Mouse (Mus musculus): ENCODE measurements at regions not wholly inside any gene's neighbourhood (a gene's known extent, or its start where the extent isn't known, plus 50 kb on each side); places are given as distances from the start of the nearest gene placed in this dataset.

GRCm38 (mm10) chr4:67546013-67546412 lies 718.6 kb downstream of the Tlr4 start:
- no peak overlapping the region for H3K4me3 ChIP-seq
- H3K9me3 ChIP-seq: no peaks in the 10 kb centered on the region
- H3K4me1 ChIP-seq: no peaks in the 10 kb centered on the region
- H3K27me3 ChIP-seq (replicated peaks; ENCODE audit: low read depth, poor library complexity, severe bottlenecking): no peaks in the 10 kb centered on the region
- 43% methylated on average over 1 of the region's 1 CpGs for WGBS
- H3K27ac ChIP-seq (replicated peaks): no peak overlapping the region
- no peak for DNase-seq (ENCODE audit: low spot score)
- no peaks in the 10 kb centered on the region for H3K36me3 ChIP-seq (replicated peaks)

GRCm38 (mm10) chr4:67547957-67548356 lies 720.6 kb downstream of the Tlr4 start:
- no peaks in the 10 kb centered on the region for H3K9me3 ChIP-seq

GRCm38 (mm10) chr4:67553511-67553910 lies 726.1 kb downstream of the Tlr4 start:
- no peak overlapping the region for H3K4me3 ChIP-seq
- H3K36me3 ChIP-seq (replicated peaks): no peaks in the 10 kb centered on the region
- no peak for DNase-seq (ENCODE audit: low spot score)
- H3K27ac ChIP-seq (replicated peaks): no peak overlapping the region
- no peaks in the 10 kb centered on the region for H3K27me3 ChIP-seq (replicated peaks; ENCODE audit: low read depth, poor library complexity, severe bottlenecking)
- no peaks in the 10 kb centered on the region for H3K9me3 ChIP-seq
- WGBS: 82% methylated on average over 3 of the region's 3 CpGs
- no peaks in the 10 kb centered on the region for H3K4me1 ChIP-seq

More at GRCm38 (mm10) chr4:67547957-67548356, 720.6 kb downstream of the Tlr4 start:
- Histone ChIP-seq H3K27ac (replicated peaks) (no peak overlapping the region), H3K27me3 (replicated peaks; ENCODE audit: low read depth, poor library complexity, severe bottlenecking) (no peaks in the 10 kb centered on the region), H3K4me1 (no peaks in the 10 kb centered on the region), H3K4me3 (no peak overlapping the region), H3K36me3 (replicated peaks) (no peaks in the 10 kb centered on the region)
- WGBS: 96% methylated on average over 1 of the region's 1 CpGs
- no peak for DNase-seq (ENCODE audit: low spot score)

- Histone ChIP-seq H3K4me1 (no peaks in the 10 kb centered on the region), H3K27me3 (replicated peaks; ENCODE audit: low read depth, poor library complexity, severe bottlenecking) (no peaks in the 10 kb centered on the region), H3K27ac (replicated peaks) (no peak overlapping the region), H3K4me3 (no peak overlapping the region), H3K9me3 (no peaks in the 10 kb centered on the region), H3K36me3 (replicated peaks) (no peaks in the 10 kb centered on the region)
- DNase-seq (ENCODE audit: low spot score): no peak
- 83% methylated on average over 3 of the region's 3 CpGs for WGBS
Measured at GRCm38 (mm10) chr4:67574816-67575215, 747.4 kb downstream of the Tlr4 start.

GRCm38 (mm10) chr4:67589501-67589900 lies 762.1 kb downstream of the Tlr4 start:
- Histone ChIP-seq H3K27ac (replicated peaks) (no peak overlapping the region), H3K9me3 (no peaks in the 10 kb centered on the region), H3K4me3 (no peak overlapping the region), H3K36me3 (replicated peaks) (no peaks in the 10 kb centered on the region), H3K27me3 (replicated peaks; ENCODE audit: low read depth, poor library complexity, severe bottlenecking) (no peaks in the 10 kb centered on the region), H3K4me1 (no peaks in the 10 kb centered on the region)
- DNase-seq (ENCODE audit: low spot score): no peak
- 93% methylated on average over 1 of the region's 1 CpGs for WGBS

- H3K4me1 ChIP-seq: no peaks in the 10 kb centered on the region
- no peak for DNase-seq (ENCODE audit: low spot score)
- H3K36me3 ChIP-seq (replicated peaks): no peaks in the 10 kb centered on the region
- no peaks in the 10 kb centered on the region for H3K27me3 ChIP-seq (replicated peaks; ENCODE audit: low read depth, poor library complexity, severe bottlenecking)
- H3K9me3 ChIP-seq: no peaks in the 10 kb centered on the region
- WGBS: 61% methylated on average over 7 of the region's 7 CpGs
- H3K27ac ChIP-seq (replicated peaks): no peak overlapping the region
- H3K4me3 ChIP-seq: no peak overlapping the region
Measured at GRCm38 (mm10) chr4:67589976-67590727, 762.8 kb downstream of the Tlr4 start.

GRCm38 (mm10) chr4:67607166-67607565 lies 779.8 kb downstream of the Tlr4 start:
- H3K4me1 ChIP-seq: no peaks in the 10 kb centered on the region
- H3K4me3 ChIP-seq: no peak overlapping the region
- no peaks in the 10 kb centered on the region for H3K9me3 ChIP-seq
- DNase-seq (ENCODE audit: low spot score): no peak
- H3K27ac ChIP-seq (replicated peaks): no peak overlapping the region
- no peaks in the 10 kb centered on the region for H3K36me3 ChIP-seq (replicated peaks)
- no peaks in the 10 kb centered on the region for H3K27me3 ChIP-seq (replicated peaks; ENCODE audit: low read depth, poor library complexity, severe bottlenecking)

GRCm38 (mm10) chr4:67614486-67615067 lies 787.2 kb downstream of the Tlr4 start:
- DNase-seq (ENCODE audit: low spot score): no peak
- H3K4me1 ChIP-seq: no peaks in the 10 kb centered on the region
- no peaks in the 10 kb centered on the region for H3K9me3 ChIP-seq
- H3K36me3 ChIP-seq (replicated peaks): no peaks in the 10 kb centered on the region
- no peaks in the 10 kb centered on the region for H3K27me3 ChIP-seq (replicated peaks; ENCODE audit: low read depth, poor library complexity, severe bottlenecking)
- H3K27ac ChIP-seq (replicated peaks): no peak overlapping the region
- H3K4me3 ChIP-seq: no peak overlapping the region
- 65% methylated on average over 5 of the region's 5 CpGs for WGBS

- no peak overlapping the region for H3K4me3 ChIP-seq
- no peaks in the 10 kb centered on the region for H3K36me3 ChIP-seq (replicated peaks)
- no peaks in the 10 kb centered on the region for H3K27me3 ChIP-seq (replicated peaks; ENCODE audit: low read depth, poor library complexity, severe bottlenecking)
- DNase-seq (ENCODE audit: low spot score): no peak
- no peaks in the 10 kb centered on the region for H3K4me1 ChIP-seq
- no peaks in the 10 kb centered on the region for H3K9me3 ChIP-seq
- no peak overlapping the region for H3K27ac ChIP-seq (replicated peaks)
Measured at GRCm38 (mm10) chr4:67626641-67627040, 799.3 kb downstream of the Tlr4 start.

GRCm38 (mm10) chr4:67646090-67646489 lies 818.7 kb downstream of the Tlr4 start:
- Histone ChIP-seq H3K27me3 (replicated peaks; ENCODE audit: low read depth, poor library complexity, severe bottlenecking) (no peaks in the 10 kb centered on the region), H3K36me3 (replicated peaks) (no peaks in the 10 kb centered on the region), H3K4me3 (no peak overlapping the region), H3K9me3 (no peaks in the 10 kb centered on the region), H3K4me1 (no peaks in the 10 kb centered on the region), H3K27ac (replicated peaks) (no peak overlapping the region)
- 71% methylated on average over 2 of the region's 2 CpGs for WGBS
- no peak for DNase-seq (ENCODE audit: low spot score)

GRCm38 (mm10) chr4:67662122-67662521 lies 834.7 kb downstream of the Tlr4 start:
- no peaks in the 10 kb centered on the region for H3K27me3 ChIP-seq (replicated peaks; ENCODE audit: low read depth, poor library complexity, severe bottlenecking)
- H3K4me1 ChIP-seq: no peaks in the 10 kb centered on the region
- H3K36me3 ChIP-seq (replicated peaks): no peaks in the 10 kb centered on the region
- 52% methylated on average over 3 of the region's 3 CpGs for WGBS
- H3K27ac ChIP-seq (replicated peaks): no peak overlapping the region
- DNase-seq (ENCODE audit: low spot score): no peak
- H3K4me3 ChIP-seq: no peak overlapping the region
- no peaks in the 10 kb centered on the region for H3K9me3 ChIP-seq

- Histone ChIP-seq H3K27me3 (replicated peaks; ENCODE audit: low read depth, poor library complexity, severe bottlenecking) (no peaks in the 10 kb centered on the region), H3K4me3 (no peak overlapping the region), H3K27ac (replicated peaks) (no peak overlapping the region), H3K9me3 (no peaks in the 10 kb centered on the region), H3K4me1 (no peaks in the 10 kb centered on the region), H3K36me3 (replicated peaks) (no peaks in the 10 kb centered on the region)
- 78% methylated on average over 1 of the region's 1 CpGs for WGBS
- DNase-seq (ENCODE audit: low spot score): no peak
Measured at GRCm38 (mm10) chr4:67673961-67674360, 846.6 kb downstream of the Tlr4 start.

GRCm38 (mm10) chr4:67677589-67677988 lies 850.2 kb downstream of the Tlr4 start:
- Histone ChIP-seq H3K9me3 (no peaks in the 10 kb centered on the region), H3K27ac (replicated peaks) (no peak overlapping the region), H3K36me3 (replicated peaks) (no peaks in the 10 kb centered on the region), H3K4me3 (no peak overlapping the region), H3K27me3 (replicated peaks; ENCODE audit: low read depth, poor library complexity, severe bottlenecking) (no peaks in the 10 kb centered on the region), H3K4me1 (no peaks in the 10 kb centered on the region)
- no peak for DNase-seq (ENCODE audit: low spot score)
- WGBS: 93% methylated on average over 1 of the region's 1 CpGs

Data from embryonic facial prominence, embryonic 10.5 days (tissue).